Mouse (Mus musculus) intestine, postnatal 0 days (tissue): ENCODE results near the gene Slc17a6. TPM values are rescaled to one million over a fixed set of nuclear protein-coding genes. Genes with fewer than 3 reads are reported as not detected.
"Not testable (repeated sequence)": the region's sequence is repeated elsewhere in the genome, so short reads cannot be mapped to it uniquely, and the experiment has no call there.

Source experiments
- ATAC-seq: fragments of 200-750 bp; cut with Nextera tagmentation; 2 replicates; pipeline ENCODE4 v1.8.0; 2017; ENCODE audit warnings: mild to moderate bottlenecking, moderate TSS enrichment, moderate library complexity
- H3K27ac ChIP-seq: fragments of 300-500 bp; sonication (generic); 2 replicates; pipeline ENCODE4 v1.5.1; 2014; ENCODE audit warnings: mild to moderate bottlenecking, low read depth, low read length, moderate library complexity
- H3K27me3 ChIP-seq: fragments of 300-500 bp; sonication (generic); replicated peaks from 2 replicates; pipeline ENCODE4 v1.6.1; 2014; ENCODE audit warnings: low read length, mixed read lengths; ENCODE audit not compliant: control insufficient read depth, insufficient read depth
- H3K36me3 ChIP-seq: fragments of 300-500 bp; sonication (generic); 2 replicates; pipeline ENCODE4 v1.6.1; 2014; ENCODE audit warnings: mild to moderate bottlenecking, moderate library complexity; ENCODE audit not compliant: control insufficient read depth, insufficient read depth
- H3K4me1 ChIP-seq: fragments of 300-500 bp; sonication (generic); replicated peaks from 2 replicates; pipeline ENCODE4 v1.6.1; 2014; ENCODE audit warnings: antibody characterized with exemption, low read length, mixed read lengths; ENCODE audit not compliant: control insufficient read depth, insufficient read depth
- H3K4me2 ChIP-seq: fragments of 300-500 bp; sonication (generic); replicated peaks from 2 replicates; pipeline ENCODE4 v1.6.1; 2014; ENCODE audit warnings: low read depth, mild to moderate bottlenecking, moderate library complexity
- H3K4me3 ChIP-seq: fragments of 300-500 bp; sonication (generic); 2 replicates; pipeline ENCODE4 v1.5.1; 2014; ENCODE audit warnings: low read depth, low read length
- H3K9ac ChIP-seq: fragments of 300-500 bp; sonication (generic); 2 replicates; pipeline ENCODE4 v1.6.1; 2014; ENCODE audit warnings: mild to moderate bottlenecking, low read depth, low read length
- H3K9me3 ChIP-seq: fragments of 300-500 bp; sonication (generic); 2 replicates; pipeline ENCODE4 v1.6.1; 2016; ENCODE audit warnings: mixed run types; ENCODE audit not compliant: control insufficient read depth
- CTCF ChIP-seq: sonication (generic); IDR thresholded peaks from 2 replicates; pipeline ENCODE4 v1.5.1; 2016; ENCODE audit warnings: low read depth, mild to moderate bottlenecking, control low read depth, antibody characterized with exemption, moderate library complexity
- WGBS: fragments of 180-500 bp; shearing (Covaris S2); extraction: QIAGEN DNeasy Blood & Tissue Kit; methylation state at CpG from one replicate; pipeline ENCODE4 v1.1.7; 2014; 5-methylcytosine and 5-hydroxymethylcytosine counted together
- polyA plus RNA-seq: library from polyadenylated mRNA; unstranded; fragments of >200 nt; fragmentation: Nextera tagmentation; extraction: Ambion mirVana; gene quantifications from 2 replicates; pipeline ENCODE4 v1.2.1, GENCODE M21; 2015

Gene Slc17a6
- polyA plus RNA-seq, 1 experiment from 2014 or later = 0.07 TPM

DNA sequence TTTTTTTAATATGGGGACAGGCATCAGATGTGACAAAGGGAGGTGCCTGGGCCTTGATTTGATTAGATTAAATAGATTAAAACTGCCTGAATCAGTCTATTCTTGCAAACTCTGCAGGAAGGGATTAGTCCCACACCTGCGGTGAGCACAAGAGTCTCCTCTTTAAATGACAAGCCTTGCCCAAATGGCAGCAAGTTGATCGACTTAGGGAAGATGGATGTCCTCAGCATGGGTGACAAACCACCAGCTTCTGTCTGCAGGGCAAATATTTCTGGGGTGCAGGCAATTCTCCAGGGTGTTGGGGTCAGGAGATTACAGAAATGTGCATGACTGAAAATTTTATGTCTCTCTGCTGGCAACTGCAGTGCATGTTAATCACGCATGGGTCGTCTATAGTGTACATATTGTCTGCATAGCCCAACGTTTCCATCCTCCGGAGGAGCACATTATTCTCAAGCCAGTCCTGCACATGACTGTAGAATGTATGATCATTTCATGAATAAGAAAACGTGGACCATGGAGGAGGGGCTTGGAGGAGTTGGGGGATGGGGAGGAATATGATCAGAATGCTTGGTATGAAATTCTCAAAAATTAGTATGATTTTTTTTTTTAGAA, 11.5 kb downstream of the Slc17a6 start:
- no peaks in the 10 kb centered on the region for H3K36me3 ChIP-seq
- WGBS = 6% methylated on average over 7 of the region's 7 CpGs
- no peak overlapping the region for H3K27ac ChIP-seq
- H3K9me3 ChIP-seq = no peaks in the 10 kb centered on the region
- no peak overlapping the region for H3K9ac ChIP-seq
- H3K4me2 ChIP-seq = no peak overlapping the region
- no peaks in the 10 kb centered on the region for H3K4me1 ChIP-seq
- no peak for ATAC-seq
- no peak overlapping the region for H3K4me3 ChIP-seq
- 0 out of 2 replicates have a peak, but pooled peaks cover 5% of the 10 kb centered on the region for H3K27me3 ChIP-seq
- TF ChIP-seq CTCF = no peak

DNA sequence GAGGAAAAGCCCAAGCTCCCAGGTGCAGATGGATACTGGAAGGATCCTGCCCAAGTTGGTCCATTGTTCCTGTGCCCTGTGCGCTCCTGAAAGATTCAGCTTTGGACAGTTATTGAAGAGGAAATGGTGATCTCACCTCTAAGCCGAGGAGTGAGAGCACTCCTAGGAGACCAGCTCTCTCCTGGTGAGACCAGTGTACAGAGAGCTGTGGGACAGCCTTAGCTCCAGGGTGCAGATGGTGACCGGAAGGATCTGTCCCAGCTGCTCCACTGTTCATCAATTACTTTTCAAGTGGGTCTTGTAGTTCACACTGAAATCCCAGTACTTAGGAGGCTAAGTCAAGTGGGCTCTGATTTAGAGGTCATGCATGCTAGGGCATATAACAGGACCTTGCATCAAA, 35.3 kb downstream of the Slc17a6 start:
- Histone ChIP-seq H3K4me3 (no peak overlapping the region), H3K27me3 (no peaks in the 10 kb centered on the region), H3K9me3 (no peaks in the 10 kb centered on the region), H3K4me2 (no peak overlapping the region), H3K4me1 (no peaks in the 10 kb centered on the region), H3K9ac (no peak overlapping the region), H3K36me3 (no peaks in the 10 kb centered on the region), H3K27ac (no peak overlapping the region)
- WGBS = 82% methylated on average over 3 of the region's 3 CpGs
- no peak for ATAC-seq
- TF ChIP-seq CTCF = no peak

- no peaks in the 10 kb centered on the region for H3K4me1 ChIP-seq
Measured at GRCm38 (mm10) chr7:51662441-51662840, 40.6 kb downstream of the Slc17a6 start.

DNA sequence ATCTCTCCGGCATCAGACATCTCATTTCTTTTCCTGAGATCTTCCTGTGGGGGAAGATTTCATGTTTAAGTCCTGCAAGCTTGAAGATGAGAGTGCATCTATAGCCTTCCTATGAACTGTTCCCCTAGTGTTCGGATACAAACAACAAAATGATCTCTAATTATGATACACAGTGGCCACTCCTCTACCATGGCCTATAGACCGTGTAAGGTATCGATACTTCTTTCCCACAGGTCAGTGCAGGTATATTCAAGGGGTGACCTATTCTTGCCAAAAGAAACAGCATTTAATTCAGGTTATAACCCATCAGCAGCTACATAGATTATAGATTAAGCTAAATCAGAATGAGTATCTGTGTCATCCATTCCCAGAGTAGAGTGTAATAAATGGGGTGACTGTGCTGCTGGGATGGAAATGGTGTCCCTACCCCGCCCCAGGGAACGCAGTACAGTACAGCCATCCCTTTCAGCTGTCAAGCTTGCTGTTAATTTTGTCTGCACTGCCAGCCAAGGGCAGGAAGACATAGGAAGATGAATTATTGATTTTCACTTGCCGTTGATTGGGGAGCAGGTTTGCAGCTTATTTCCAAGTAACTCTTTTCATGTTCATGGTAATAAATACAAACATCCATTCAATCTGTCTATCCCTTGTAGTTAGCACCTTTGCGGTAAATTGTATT, 71.9 kb downstream of the Slc17a6 start:
- 84% methylated on average over 8 of the region's 8 CpGs for WGBS
- H3K4me2 ChIP-seq = no peak overlapping the region

More at GRCm38 (mm10) chr7:51662441-51662840, 40.6 kb downstream of the Slc17a6 start:
- Histone ChIP-seq H3K4me2 (no peak overlapping the region), H3K27ac (no peak overlapping the region), H3K36me3 (no peaks in the 10 kb centered on the region), H3K27me3 (no peaks in the 10 kb centered on the region), H3K4me3 (no peak overlapping the region), H3K9me3 (no peaks in the 10 kb centered on the region), H3K9ac (no peak overlapping the region)
- TF ChIP-seq CTCF = no peak
- WGBS = 31% methylated on average over 5 of the region's 5 CpGs
- ATAC-seq = no peak

GRCm38 (mm10) chr7:51694452-51694851, 72.6 kb downstream of the Slc17a6 start:
- no peaks in the 10 kb centered on the region for H3K36me3 ChIP-seq
- H3K27me3 ChIP-seq = no peaks in the 10 kb centered on the region
- no peaks in the 10 kb centered on the region for H3K9me3 ChIP-seq
- H3K9ac ChIP-seq = no peak overlapping the region
- no peak for ATAC-seq
- 80% methylated on average over 4 of the region's 4 CpGs for WGBS
- TF ChIP-seq CTCF = no peak
- H3K4me2 ChIP-seq = no peak overlapping the region
- no peak overlapping the region for H3K4me3 ChIP-seq
- H3K27ac ChIP-seq = no peak overlapping the region
- no peaks in the 10 kb centered on the region for H3K4me1 ChIP-seq

More for the DNA sequence above, 71.9 kb downstream of the Slc17a6 start:
- TF ChIP-seq CTCF = no peak
- no peak for ATAC-seq
- Histone ChIP-seq H3K4me1 (no peaks in the 10 kb centered on the region), H3K9ac (no peak overlapping the region), H3K9me3 (no peaks in the 10 kb centered on the region), H3K27ac (no peak overlapping the region), H3K27me3 (no peaks in the 10 kb centered on the region), H3K36me3 (no peaks in the 10 kb centered on the region), H3K4me3 (no peak overlapping the region)

- no peak overlapping the region for H3K4me3 ChIP-seq
- no peaks in the 10 kb centered on the region for H3K4me1 ChIP-seq
- H3K27ac ChIP-seq = no peak overlapping the region
- H3K36me3 ChIP-seq = no peaks in the 10 kb centered on the region
- ATAC-seq = no peak
- TF ChIP-seq CTCF = no peak
- WGBS = 65% methylated on average over 3 of the region's 3 CpGs
- H3K27me3 ChIP-seq = no peaks in the 10 kb centered on the region
- no peak overlapping the region for H3K9ac ChIP-seq
- H3K4me2 ChIP-seq = no peak overlapping the region
- H3K9me3 ChIP-seq = no peaks in the 10 kb centered on the region
Measured at GRCm38 (mm10) chr7:51709508-51709907, 87.7 kb downstream of the Slc17a6 start.

- H3K9me3 ChIP-seq, H3K4me2 ChIP-seq, ATAC-seq, H3K36me3 ChIP-seq, H3K27ac ChIP-seq, H3K9ac ChIP-seq, H3K27me3 ChIP-seq, H3K4me1 ChIP-seq, H3K4me3 ChIP-seq: not testable (repeated sequence)
- WGBS = 55% methylated on average over 3 of the region's 3 CpGs
Measured at GRCm38 (mm10) chr7:51710346-51710745, 88.5 kb downstream of the Slc17a6 start.
